Mouse (Mus musculus) ES-E14 (cell line): ENCODE data around the gene Ube2e2. TPM values are rescaled to one million over a fixed set of nuclear protein-coding genes. Genes with fewer than 3 reads are reported as not detected.
"Not testable (repeated sequence)": the region's sequence is repeated elsewhere in the genome, so short reads cannot be mapped to it uniquely, and the experiment has no call there.

ENCODE experiments used
- DNase-seq: peaks from one replicate; pipeline ENCODE4 v3.0.0-alpha.2; 2013; ENCODE audit warnings: low read depth, low spot score
- H3K27ac ChIP-seq: 2 replicates; pipeline ENCODE4 v1.5.1; 2012; ENCODE audit warnings: low read depth, mild to moderate bottlenecking, low read length, moderate library complexity, mixed read lengths; ENCODE audit not compliant: poor library complexity, insufficient read depth, severe bottlenecking
- H3K36me3 ChIP-seq: 2 replicates; pipeline ENCODE4 v1.6.1; 2012; ENCODE audit warnings: mild to moderate bottlenecking, low read length, moderate library complexity, mixed read lengths; ENCODE audit not compliant: control insufficient read depth, poor library complexity, insufficient read depth, severe bottlenecking
- H3K4me1 ChIP-seq, 2 experiments: fragments of 150-350 bp in 1 of 2; sonication (generic) in 1 of 2; 2 replicates each; pipeline ENCODE4 v1.6.1; 2012; ENCODE audit warnings: low read length in 2 of 2, mild to moderate bottlenecking in 1 of 2, mixed read lengths in 1 of 2; ENCODE audit not compliant: control insufficient read depth in 2 of 2, insufficient read depth in 2 of 2, poor library complexity in 1 of 2
- H3K4me3 ChIP-seq, 2 experiments: fragments of 150-350 bp in 1 of 2; sonication (generic) in 1 of 2; 2 replicates each; pipeline ENCODE4 v1.5.1; 2012; ENCODE audit warnings: low read length in 2 of 2, low read depth in 1 of 2, mild to moderate bottlenecking in 1 of 2, mixed read lengths in 1 of 2; ENCODE audit not compliant: insufficient read depth in 1 of 2, poor library complexity in 1 of 2, severe bottlenecking in 1 of 2
- H3K9ac ChIP-seq: 2 replicates; pipeline ENCODE4 v1.6.1; 2012; ENCODE audit warnings: low read depth, mild to moderate bottlenecking, low read length, mixed read lengths; ENCODE audit not compliant: poor library complexity, insufficient read depth, severe bottlenecking
- H3K9me3 ChIP-seq: fragments of 150-350 bp; sonication (generic); 2 replicates; pipeline ENCODE4 v1.6.1; 2012; ENCODE audit warnings: low read depth, mild to moderate bottlenecking, low read length; ENCODE audit not compliant: control insufficient read depth, insufficient read depth
- CHD2 ChIP-seq: IDR thresholded peaks from 2 replicates; pipeline ENCODE4 v1.6.1; 2014; ENCODE audit warnings: mild to moderate bottlenecking, low read depth, low read length, inconsistent platforms
- HCFC1 ChIP-seq: IDR thresholded peaks from 2 replicates; pipeline ENCODE4 v1.6.1; 2012; ENCODE audit warnings: low read length, inconsistent platforms, borderline replicate concordance; ENCODE audit not compliant: insufficient read depth
- MAFK ChIP-seq: IDR thresholded peaks from 2 replicates; pipeline ENCODE4 v1.6.1; 2014; ENCODE audit warnings: mild to moderate bottlenecking, low read depth, low read length, inconsistent platforms; ENCODE audit not compliant: insufficient read depth
- ZC3H11A ChIP-seq: IDR thresholded peaks from 2 replicates; pipeline ENCODE4 v1.6.1; 2012; ENCODE audit warnings: low read depth, mild to moderate bottlenecking, inconsistent platforms, low read length, borderline replicate concordance
- ZNF384 ChIP-seq: IDR thresholded peaks from 2 replicates; pipeline ENCODE4 v1.6.1; 2012; ENCODE audit warnings: low read depth, low read length, inconsistent platforms
- in situ Hi-C, 2 experiments: fragments of 600-800 bp; cut with MboI; formaldehyde crosslinking; loops; one replicate each; pipeline ENCODE4 v1.15.1; 2025; ENCODE audit warnings: low sequenced_read_pairs in 2 of 2, inconsistent platforms in 1 of 2; ENCODE audit not compliant: unreplicated experiment in 2 of 2
- total RNA-seq: library from RNA; depleted of rRNA; stranded (reverse); fragments of 300-350 nt; gene quantifications from 2 replicates; pipeline ENCODE4 v1.2.3, GENCODE M21; 2012

The Ube2e2 gene
- total RNA-seq, 1 experiment, result 8.1 TPM

GRCm38 (mm10) chr14:18720601-18721591 lies 173.2 kb downstream of the Ube2e2 start:
- TF ChIP-seq ZNF384 (no peak), HCFC1 (no peak), ZC3H11A (no peak), CHD2 (no peak), MAFK (no peak)
- DNase-seq, result no peak
- H3K9me3 ChIP-seq, result no peaks in the 10 kb centered on the region
- H3K27ac ChIP-seq, result no peak overlapping the region
- H3K9ac ChIP-seq, result no peak overlapping the region
- no peak overlapping the region for H3K4me3 ChIP-seq
- H3K36me3 ChIP-seq, result no peaks in the 10 kb centered on the region
- no peaks in the 10 kb centered on the region for H3K4me1 ChIP-seq
- in situ Hi-C loops, result no loop called here

GRCm38 (mm10) chr14:18716970-18717369 lies 177.1 kb downstream of the Ube2e2 start:
- Histone ChIP-seq H3K4me3 (no peak overlapping the region), H3K4me1 (no peaks in the 10 kb centered on the region), H3K27ac (no peak overlapping the region), H3K9ac (no peak overlapping the region), H3K9me3 (no peaks in the 10 kb centered on the region), H3K36me3 (no peaks in the 10 kb centered on the region)
- DNase-seq, result no peak
- no peak for TF ChIP-seq MAFK
- no peak for TF ChIP-seq ZNF384
- TF ChIP-seq CHD2, result no peak
- TF ChIP-seq HCFC1, result no peak
- no peak for TF ChIP-seq ZC3H11A
- in situ Hi-C loops, result no loop called here

DNA sequence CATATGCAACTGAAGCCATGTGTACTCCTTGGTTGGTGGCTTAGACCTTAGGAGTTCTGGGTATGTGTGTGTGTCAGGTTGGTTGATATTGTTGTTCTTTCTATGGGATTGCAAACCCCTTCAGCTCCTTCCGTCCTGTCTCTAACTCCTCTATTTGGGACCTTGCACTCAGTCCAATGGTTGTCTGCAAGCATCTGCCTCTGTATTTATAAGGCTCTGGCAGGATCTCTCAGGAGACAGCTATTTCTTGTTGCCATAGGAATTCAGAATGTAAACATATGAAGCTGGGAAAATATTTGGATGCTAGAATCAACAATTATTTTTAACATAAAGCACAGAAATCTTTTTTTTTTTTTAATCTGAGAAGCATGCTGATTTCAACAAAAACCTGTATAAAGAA lies 178.5 kb downstream of the Ube2e2 start:
- Histone ChIP-seq H3K4me1 (no peaks in the 10 kb centered on the region), H3K9me3 (no peaks in the 10 kb centered on the region), H3K27ac (no peak overlapping the region), H3K36me3 (no peaks in the 10 kb centered on the region), H3K4me3 (no peak overlapping the region), H3K9ac (no peak overlapping the region)
- DNase-seq, result no peak
- TF ChIP-seq ZNF384, result no peak
- in situ Hi-C loops, result no loop called here

DNA sequence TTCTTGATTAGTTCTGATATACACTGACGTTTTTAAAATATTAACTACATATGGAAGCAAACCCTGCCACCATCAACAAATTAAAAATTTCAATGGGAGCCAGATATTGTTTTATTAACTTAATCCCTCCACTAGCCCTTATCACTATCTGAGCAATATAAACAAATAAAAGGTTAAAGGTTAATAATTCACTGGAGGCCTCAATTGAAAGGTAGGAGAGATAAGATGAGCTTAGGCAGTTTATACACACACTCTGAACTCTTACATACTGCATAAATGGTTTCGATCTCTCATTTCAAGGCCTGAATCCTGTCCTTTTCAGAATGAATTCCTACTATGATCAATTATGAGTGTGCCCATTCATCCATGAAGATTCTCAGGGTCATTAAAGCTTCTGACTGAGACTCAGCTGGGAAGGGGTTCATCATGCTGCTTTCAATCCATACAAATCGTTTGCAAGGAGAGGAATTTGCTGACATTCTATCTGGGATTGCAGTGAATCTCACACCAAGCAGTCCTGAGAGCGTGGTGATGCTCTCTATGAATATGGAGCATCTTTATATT lies 196.3 kb downstream of the Ube2e2 start:
- Histone ChIP-seq H3K9me3 (peaks cover 8% of the 10 kb centered on the region; the same call in 1 of the 2 replicates), H3K36me3 (no peaks in the 10 kb centered on the region), H3K9ac (no peak overlapping the region), H3K4me3 (no peak overlapping the region), H3K27ac (no peak overlapping the region), H3K4me1 (no peaks in the 10 kb centered on the region)
- in situ Hi-C loops, result no loop called here
- TF ChIP-seq ZNF384, result no peak
- TF ChIP-seq MAFK, result no peak
- TF ChIP-seq CHD2, result no peak
- no peak for TF ChIP-seq ZC3H11A
- no peak for TF ChIP-seq HCFC1
- DNase-seq, result no peak

- H3K36me3 ChIP-seq, H3K9ac ChIP-seq, H3K4me1 ChIP-seq, H3K9me3 ChIP-seq, H3K27ac ChIP-seq, H3K4me3 ChIP-seq, in situ Hi-C loops, DNase-seq: not testable (repeated sequence)
Observed at GRCm38 (mm10) chr14:18696418-18696817, 197.6 kb downstream of the Ube2e2 start.
